Mouse (Mus musculus) E14TG2a.4 (cell line): ENCODE measurements around the gene Hipk3.

Source experiments
- CTCF ChIP-seq: conservative IDR thresholded peaks from 2 replicates; pipeline ENCODE4 v1.5.1; 2014; ENCODE audit warnings: low read length
- NANOG ChIP-seq: IDR thresholded peaks from 2 replicates; pipeline ENCODE4 v1.6.1; 2014; ENCODE audit warnings: borderline replicate concordance, low read length, mixed read lengths
- POU5F1 ChIP-seq: IDR thresholded peaks from 2 replicates; pipeline ENCODE4 v1.6.1; 2014; ENCODE audit warnings: low read length, borderline replicate concordance

DNA sequence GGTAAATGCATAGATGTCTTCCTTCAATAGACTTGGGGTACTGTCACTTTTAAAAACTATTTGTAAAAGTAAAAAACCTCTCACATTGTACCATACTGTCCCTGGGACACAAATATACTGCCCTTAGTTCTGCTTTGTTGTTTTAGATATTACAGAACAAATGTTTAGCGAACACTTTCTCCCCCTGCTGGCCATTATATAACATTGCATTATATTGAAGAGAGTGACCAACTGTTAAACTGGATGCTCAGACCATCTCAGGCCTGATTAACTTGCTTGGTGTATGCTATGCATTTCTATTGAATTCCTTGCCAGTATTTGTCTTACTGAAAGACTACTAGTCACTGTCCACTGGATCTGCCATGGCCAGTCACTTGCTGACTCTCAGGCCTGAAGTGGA lies 72.0 kb downstream of the Hipk3 start:
- TF ChIP-seq CTCF: peak; percentile 68
- TF ChIP-seq POU5F1: no peak
- no peak for TF ChIP-seq NANOG
